Mouse (Mus musculus) layer of hippocampus, adult 11-12 months (tissue): ENCODE results near the gene Itga3.

Source experiments
- DNase-seq: peaks from one replicate; pipeline ENCODE4 v3.0.0; 2022; ENCODE audit warnings: low spot score

Gene Itga3

GRCm38 (mm10) chr11:95096608-95097373 lies 20.2 kb upstream of the Itga3 start:
- no peak for DNase-seq

- DNase-seq = no peak
These were observed 19.0 kb upstream of the Itga3 start for GRCm38 (mm10) chr11:95095596-95095995.

- no peak for DNase-seq
These were observed 16.5 kb upstream of the Itga3 start for GRCm38 (mm10) chr11:95093077-95093476.

GRCm38 (mm10) chr11:95088857-95089779 lies 12.5 kb upstream of the Itga3 start:
- no peak for DNase-seq

- no peak for DNase-seq
These were observed 11.7 kb upstream of the Itga3 start for GRCm38 (mm10) chr11:95088286-95088685.

- DNase-seq = no peak
These were observed 11.0 kb upstream of the Itga3 start for GRCm38 (mm10) chr11:95087301-95088228.

- no peak for DNase-seq
These were observed 9.6 kb upstream of the Itga3 start for GRCm38 (mm10) chr11:95086229-95086628.

- DNase-seq = no peak
These were observed 9.1 kb upstream of the Itga3 start for GRCm38 (mm10) chr11:95085710-95086109.

- no peak for DNase-seq
These were observed 8.3 kb upstream of the Itga3 start for GRCm38 (mm10) chr11:95084811-95085382.

GRCm38 (mm10) chr11:95084175-95084574 lies 7.6 kb upstream of the Itga3 start:
- no peak for DNase-seq

- DNase-seq = no peak
These were observed 6.3 kb upstream of the Itga3 start for GRCm38 (mm10) chr11:95082896-95083295.

- no peak for DNase-seq
These were observed 4.2 kb upstream of the Itga3 start for GRCm38 (mm10) chr11:95080783-95081182.

- DNase-seq = no peak
These were observed 2.8 kb upstream of the Itga3 start for GRCm38 (mm10) chr11:95079256-95079875.

- DNase-seq = no peak
These were observed 1.4 kb upstream of the Itga3 start for GRCm38 (mm10) chr11:95077956-95078355.

GRCm38 (mm10) chr11:95076041-95076535 lies 513 bp downstream of the Itga3 start:
- peak; percentile 30 for DNase-seq

GRCm38 (mm10) chr11:95075197-95076040 lies 1.2 kb downstream of the Itga3 start:
- DNase-seq = no peak

GRCm38 (mm10) chr11:95074694-95075093 lies 1.9 kb downstream of the Itga3 start:
- no peak for DNase-seq

- DNase-seq = no peak
These were observed 2.8 kb downstream of the Itga3 start for GRCm38 (mm10) chr11:95073835-95074234.

- no peak for DNase-seq
These were observed 3.8 kb downstream of the Itga3 start for GRCm38 (mm10) chr11:95072804-95073203.

- DNase-seq = no peak
These were observed 4.5 kb downstream of the Itga3 start for GRCm38 (mm10) chr11:95072136-95072535.
